15 mouse cellular contexts compared by ENCODE assay signal in genomic region chr12:14114730-14115129, GRCm38 (mm10). TPM values are rescaled to one million over a fixed set of nuclear protein-coding genes. Genes with fewer than 3 reads are reported as not detected.
DNase-seq lines count a peak whose midpoint lies in the region; ATAC-seq and TF ChIP-seq lines count a peak whose summit lies in the region.
"Had no signal": no experiment of that assay in that cellular context is flagged by ENCODE, and none has a peak within 500 bp of the region (broad histone marks: within the 10 kb centered on the region; RNA-seq: fewer than 3 reads in every experiment).

No protein-coding gene starts in this region.

- peak; percentile 58; the same call in 1 of the 2 replicates for ATAC-seq in cerebellum, adult (ENCODE audit: insufficient number of reproducible peaks, low FRiP score, low TSS enrichment)
- ATAC-seq: intestine, embryonic 15.5 days; midbrain, embryonic 15.5 days had no signal

- 75% methylated on average over 6 of the region's 6 CpGs for WGBS in kidney, adult 2 months

- no peaks in the 10 kb centered on the region for H3K36me3 ChIP-seq in kidney, adult 2 months (ENCODE audit: control insufficient read depth, insufficient read depth, low read length)
- H3K36me3 ChIP-seq: heart, embryonic 15.5 days; hindbrain, embryonic 13.5 days; intestine, embryonic 15.5 days; midbrain, embryonic 15.5 days had no signal

- TF ChIP-seq CTCF in kidney, adult 2 months (conservative IDR thresholded peaks at IDR 0.05; ENCODE audit: insufficient read depth, insufficient read length, low read depth, low read length): no peak

- H3K27ac ChIP-seq in kidney, adult 2 months (ENCODE audit: insufficient read depth, low read depth, low read length): no peak overlapping the region
- H3K27ac ChIP-seq: heart, embryonic 15.5 days; hindbrain, embryonic 13.5 days; intestine, embryonic 15.5 days; macrophage; midbrain, embryonic 15.5 days had no signal

- no peak for DNase-seq in cerebellum, adult 11 months
- DNase-seq in frontal cortex, adult 2 months (ENCODE audit: extremely low spot score in 1 of 2, low spot score in 1 of 2): peak; percentile 7 to 23
- DNase-seq in frontal cortex, postnatal 14 days (ENCODE audit: low spot score in 2 of 2): no peak
- DNase-seq in right cerebral cortex, adult 2 months (ENCODE audit: low spot score in 2 of 2): peak; percentile 20 to 21
- DNase-seq in right cerebral cortex, postnatal 4 days: no peak
- DNase-seq in kidney, adult 2 months: no peak
- no peak for DNase-seq in urinary bladder, postnatal 10 days (ENCODE audit: low spot score)
- DNase-seq: adrenal gland, postnatal 14 days; liver had no signal

- no peaks in the 10 kb centered on the region for H3K27me3 ChIP-seq in kidney, adult 2 months (replicated peaks; ENCODE audit: control insufficient read depth, insufficient read depth, low read length)
- H3K27me3 ChIP-seq: heart, embryonic 15.5 days; hindbrain, embryonic 13.5 days; intestine, embryonic 15.5 days; midbrain, embryonic 15.5 days had no signal

- no peak for TF ChIP-seq POLR2A in kidney, adult 2 months (IDR thresholded peaks at IDR 0.05; ENCODE audit: low read depth, low read length)

- no peak overlapping the region for H3K4me3 ChIP-seq in kidney, adult 2 months (ENCODE audit: insufficient read depth, low read depth, low read length)
- H3K4me3 ChIP-seq: heart, embryonic 15.5 days; hindbrain, embryonic 13.5 days; intestine, embryonic 15.5 days; midbrain, embryonic 15.5 days had no signal

- no peaks in the 10 kb centered on the region for H3K4me1 ChIP-seq in kidney, adult 2 months (ENCODE audit: control insufficient read depth, insufficient read depth, low read length)
- H3K4me1 ChIP-seq: heart, embryonic 15.5 days; hindbrain, embryonic 13.5 days; intestine, embryonic 15.5 days; midbrain, embryonic 15.5 days had no signal

RNA-seq across cellular contexts. Expression of gene Fam84a, which starts 37.1 kb away (rescaled TPM):
- polyA plus RNA-seq in frontal cortex, adult 2 months (2012; rRNA removed): 38.5 and 43.2 TPM in 2 replicates
- polyA plus RNA-seq in kidney, adult 2 months (2012; rRNA removed): 5.4 and 6.3 TPM in 2 replicates
- polyA plus RNA-seq: macrophage had no signal

Comparison
In these comparisons a context has a peak if more than half of its experiments do, and no peak if none do; other contexts are left out.
1. DNase-seq: peak in frontal cortex, adult 2 months (2 of 2) and right cerebral cortex, adult 2 months (2 of 2); none in cerebellum, adult 11 months (single experiment), frontal cortex, postnatal 14 days (0 of 2), right cerebral cortex, postnatal 4 days (single experiment), kidney, adult 2 months (single experiment) and urinary bladder, postnatal 10 days (single experiment).